Mouse (Mus musculus) myocyte (in vitro differentiated cells): ENCODE measurements around the gene Mrpl39.

Experiments
- CEBPB ChIP-seq: IDR thresholded peaks from 2 replicates; pipeline ENCODE4 v1.6.1; 2011; ENCODE audit warnings: mild to moderate bottlenecking, moderate library complexity; ENCODE audit not compliant: poor library complexity, insufficient read depth, severe bottlenecking
- E2F4 ChIP-seq: IDR thresholded peaks from one replicate; pipeline ENCODE4 v1.6.1; 2011; ENCODE audit warnings: mild to moderate bottlenecking, control low read depth, moderate library complexity; ENCODE audit not compliant: insufficient read depth
- POLR2A ChIP-seq: IDR thresholded peaks from one replicate; pipeline ENCODE4 v1.6.1; 2011; ENCODE audit warnings: low read depth, mild to moderate bottlenecking, control low read depth, moderate library complexity; ENCODE audit not compliant: insufficient read length
- TCF12 ChIP-seq: IDR thresholded peaks from one replicate; pipeline ENCODE4 v1.6.1; 2011; ENCODE audit warnings: mild to moderate bottlenecking, control low read depth; ENCODE audit not compliant: poor library complexity, insufficient read depth, severe bottlenecking

- TF ChIP-seq CEBPB (no peak), POLR2A (no peak), E2F4 (no peak), TCF12 (no peak)
Observed at GRCm38 (mm10) chr16:84681991-84682390, 53.6 kb downstream of the Mrpl39 start.
